Mouse (Mus musculus): ENCODE measurements around the gene Cpne6.

Cpne6 gene

DNA sequence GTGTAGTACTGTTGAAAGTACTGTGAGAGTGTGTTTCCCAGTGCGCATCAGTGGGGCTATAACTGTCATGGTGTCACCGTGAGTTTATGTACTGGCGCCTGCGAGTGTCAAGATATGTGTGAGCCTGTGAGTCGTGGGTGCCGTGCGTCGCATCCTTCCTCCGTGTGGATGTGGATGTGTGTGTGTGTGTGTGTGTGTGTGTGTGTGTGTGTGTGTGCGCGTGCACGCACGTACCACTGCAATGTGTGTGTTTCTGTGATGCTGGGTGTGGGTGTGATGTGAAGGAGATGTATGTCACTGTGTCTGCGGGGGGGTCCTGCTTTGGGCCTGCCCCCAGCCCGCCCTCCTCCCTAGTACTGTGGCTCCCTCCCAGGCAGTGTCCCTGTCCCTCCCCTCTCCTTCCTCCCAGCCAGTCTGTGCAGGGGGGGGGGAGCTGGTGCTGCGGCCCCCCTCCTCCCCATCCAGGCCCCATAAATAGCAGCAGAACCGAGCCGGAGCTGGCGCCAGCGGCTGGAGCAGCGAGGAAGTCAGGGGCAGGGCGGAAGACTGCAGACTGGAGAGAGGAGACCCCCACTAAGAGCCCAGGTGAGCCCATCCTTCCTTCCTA lies at the start of gene Cpne6:
TSS of gene Cpne6 (plus strand) at position 321 of the 607 bp plus-strand sequence.
- peak; percentile 63 to 67 for DNase-seq (ENCODE audit: low spot score in 2 of 2)

DNA sequence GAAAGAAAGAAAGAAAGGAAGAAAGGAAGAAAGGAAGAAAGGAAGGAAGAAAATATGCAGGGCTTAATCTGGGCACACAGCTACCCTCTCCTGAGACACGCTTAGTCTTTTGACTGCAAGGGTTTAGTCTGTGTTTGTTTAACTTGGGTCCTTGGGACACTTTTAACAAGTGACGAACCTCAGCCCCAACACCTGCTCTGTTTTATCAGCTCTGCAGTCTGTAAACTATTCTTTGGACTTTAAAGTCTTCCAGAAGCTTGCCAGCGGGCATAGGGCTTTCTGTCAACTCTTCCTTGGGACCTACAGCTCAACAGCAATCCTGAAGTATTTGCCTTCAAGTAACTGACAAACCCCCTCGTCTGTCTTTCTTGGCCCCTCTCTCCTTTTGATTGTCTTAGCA lies 48.5 kb upstream of the Cpne6 start:
- DNase-seq (ENCODE audit: low spot score in 2 of 2), result no peak

DNA sequence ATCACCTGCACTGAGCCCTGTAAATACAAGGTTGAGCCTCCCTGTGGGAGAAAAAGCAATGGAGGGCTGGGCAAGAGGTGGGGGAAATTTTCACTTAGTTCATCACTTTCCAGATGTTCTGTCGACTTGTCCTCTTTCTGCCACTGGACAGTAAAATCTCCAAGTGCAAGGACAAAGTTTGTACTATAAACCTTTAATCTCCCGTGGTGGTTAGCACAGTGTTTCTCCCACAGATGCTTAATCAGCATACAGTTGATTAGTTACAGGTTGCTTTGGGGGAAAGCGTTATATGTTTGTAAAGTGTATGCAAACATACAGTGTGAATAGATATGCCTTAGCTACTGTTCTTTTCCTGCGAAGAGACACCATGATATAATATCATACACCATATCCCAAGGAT lies 43.8 kb upstream of the Cpne6 start:
- DNase-seq (ENCODE audit: low spot score in 2 of 2), result no peak

DNA sequence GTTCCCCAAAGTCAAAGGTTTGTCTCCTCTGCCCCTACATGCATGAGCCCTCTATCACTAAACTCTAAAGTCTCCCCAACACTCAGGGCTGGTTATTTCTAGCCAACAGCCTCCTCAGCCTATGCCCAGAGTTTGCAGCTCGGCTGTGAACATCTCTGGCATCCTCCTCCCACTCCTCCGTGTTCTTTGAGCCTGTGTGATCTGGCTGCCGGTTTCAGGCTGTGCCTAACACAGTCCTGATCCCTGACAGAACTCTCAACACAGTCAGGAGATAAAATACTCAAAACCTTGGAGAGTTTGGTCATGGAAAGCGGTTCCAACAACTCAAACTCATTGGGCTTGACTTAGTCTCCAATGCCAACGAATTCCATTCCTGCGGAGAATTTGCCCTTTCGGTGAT lies 43.1 kb upstream of the Cpne6 start:
- DNase-seq (ENCODE audit: low spot score in 2 of 2), result no peak

- DNase-seq (ENCODE audit: low spot score in 2 of 2), result no peak
Measured at GRCm38 (mm10) chr14:55468301-55468741, 41.9 kb upstream of the Cpne6 start.

- DNase-seq (ENCODE audit: low spot score in 2 of 2), result no peak
Measured at GRCm38 (mm10) chr14:55469041-55469440, 41.2 kb upstream of the Cpne6 start.

DNA sequence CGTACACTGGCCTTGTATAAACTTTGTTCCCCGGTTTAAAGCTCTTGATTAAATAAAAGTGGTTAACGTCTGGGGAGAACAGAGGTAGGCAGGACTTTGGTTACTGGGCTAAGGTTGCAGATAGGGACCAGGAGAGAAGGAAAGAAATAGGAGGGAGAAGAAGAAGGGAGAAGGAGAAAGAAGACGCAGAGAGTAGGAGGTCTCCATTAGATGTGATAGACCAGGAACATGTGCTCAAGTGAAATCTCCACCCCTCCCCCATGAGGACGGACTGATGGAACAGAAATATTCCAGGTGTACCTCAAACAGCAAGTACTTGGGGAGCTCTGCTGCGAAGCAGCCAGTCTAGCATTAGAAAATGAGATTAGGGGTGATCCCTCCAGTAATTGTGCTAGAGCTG lies 40.4 kb upstream of the Cpne6 start:
- DNase-seq (ENCODE audit: low spot score in 2 of 2), result no peak

DNA sequence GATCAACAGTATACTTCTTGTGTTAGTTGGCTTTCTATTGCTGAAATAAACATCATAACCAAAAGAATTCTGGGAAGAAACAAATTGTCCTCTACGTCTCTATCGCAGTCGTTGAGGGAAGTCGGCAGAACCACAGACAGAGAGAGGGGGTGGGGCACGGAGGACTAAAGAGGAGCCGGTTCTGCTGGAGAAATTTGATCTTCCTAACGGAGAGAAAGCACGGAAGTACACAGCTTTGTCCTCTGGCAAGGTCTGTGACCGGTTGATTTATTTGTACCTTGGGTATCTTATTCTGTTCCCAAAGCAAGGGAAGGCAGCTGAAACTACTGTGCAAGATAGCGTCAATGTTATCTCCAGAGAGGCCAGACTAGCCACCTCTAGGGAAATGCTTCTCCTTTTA lies 39.4 kb upstream of the Cpne6 start:
- no peak for DNase-seq (ENCODE audit: low spot score in 2 of 2)

DNA sequence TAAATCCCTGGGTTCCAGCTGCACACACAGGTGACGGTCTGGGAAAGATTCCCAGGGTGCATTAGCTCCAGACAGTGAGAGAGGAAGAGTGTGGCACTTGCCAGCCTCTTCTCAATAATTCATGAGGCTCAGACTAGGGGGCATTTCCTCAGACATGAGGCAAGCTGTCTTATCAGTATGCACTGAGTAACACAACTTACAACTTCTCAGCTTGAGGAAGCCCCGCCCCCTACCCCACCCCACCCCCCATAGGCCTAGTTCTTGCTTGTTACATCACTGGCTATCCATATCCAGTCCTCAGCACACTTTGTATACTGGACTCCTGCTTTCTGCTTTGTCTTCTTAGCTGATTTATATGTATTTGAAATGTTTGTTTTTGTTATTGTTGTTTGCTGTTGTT lies 34.6 kb upstream of the Cpne6 start:
- no peak for DNase-seq (ENCODE audit: low spot score in 2 of 2)

DNA sequence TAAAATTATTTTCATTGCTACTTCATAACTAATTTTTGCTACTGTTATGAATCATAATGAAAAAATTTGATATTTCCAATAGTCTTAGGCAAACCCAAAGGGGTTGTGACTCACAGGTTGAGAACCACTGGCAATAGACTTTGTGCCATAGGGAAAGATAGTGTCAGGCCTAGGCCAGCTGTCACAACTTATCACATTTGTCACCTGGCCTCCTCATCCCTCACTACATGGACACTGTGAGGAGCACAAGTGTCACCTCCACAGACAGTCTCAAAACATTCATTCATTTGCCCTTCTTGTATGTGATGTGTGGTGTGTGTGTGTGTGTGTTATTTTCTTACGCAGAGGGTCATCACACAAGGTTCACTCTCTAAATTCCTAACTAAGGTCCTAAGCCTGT lies 32.8 kb upstream of the Cpne6 start:
- no peak for DNase-seq (ENCODE audit: low spot score in 2 of 2)

DNA sequence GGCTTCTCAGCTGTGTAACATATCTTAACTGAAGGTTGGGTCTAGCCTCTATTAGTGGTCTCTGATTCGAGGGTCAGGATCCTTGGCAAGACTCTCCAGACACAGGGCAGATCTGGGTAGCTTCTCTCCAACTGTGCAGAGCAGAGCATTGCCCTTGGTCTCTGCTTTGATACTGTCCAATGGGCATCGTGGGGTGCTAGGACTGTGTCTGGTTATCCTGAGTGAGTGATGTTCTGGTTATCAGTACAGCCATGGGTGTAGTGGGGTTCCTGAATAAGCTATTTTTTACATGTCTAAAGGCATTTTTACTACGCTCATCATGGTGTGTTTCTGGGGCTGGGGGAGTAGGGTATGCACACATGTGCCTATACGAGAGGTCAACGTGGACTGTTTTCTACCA lies 32.4 kb upstream of the Cpne6 start:
- no peak for DNase-seq (ENCODE audit: low spot score in 2 of 2)

DNA sequence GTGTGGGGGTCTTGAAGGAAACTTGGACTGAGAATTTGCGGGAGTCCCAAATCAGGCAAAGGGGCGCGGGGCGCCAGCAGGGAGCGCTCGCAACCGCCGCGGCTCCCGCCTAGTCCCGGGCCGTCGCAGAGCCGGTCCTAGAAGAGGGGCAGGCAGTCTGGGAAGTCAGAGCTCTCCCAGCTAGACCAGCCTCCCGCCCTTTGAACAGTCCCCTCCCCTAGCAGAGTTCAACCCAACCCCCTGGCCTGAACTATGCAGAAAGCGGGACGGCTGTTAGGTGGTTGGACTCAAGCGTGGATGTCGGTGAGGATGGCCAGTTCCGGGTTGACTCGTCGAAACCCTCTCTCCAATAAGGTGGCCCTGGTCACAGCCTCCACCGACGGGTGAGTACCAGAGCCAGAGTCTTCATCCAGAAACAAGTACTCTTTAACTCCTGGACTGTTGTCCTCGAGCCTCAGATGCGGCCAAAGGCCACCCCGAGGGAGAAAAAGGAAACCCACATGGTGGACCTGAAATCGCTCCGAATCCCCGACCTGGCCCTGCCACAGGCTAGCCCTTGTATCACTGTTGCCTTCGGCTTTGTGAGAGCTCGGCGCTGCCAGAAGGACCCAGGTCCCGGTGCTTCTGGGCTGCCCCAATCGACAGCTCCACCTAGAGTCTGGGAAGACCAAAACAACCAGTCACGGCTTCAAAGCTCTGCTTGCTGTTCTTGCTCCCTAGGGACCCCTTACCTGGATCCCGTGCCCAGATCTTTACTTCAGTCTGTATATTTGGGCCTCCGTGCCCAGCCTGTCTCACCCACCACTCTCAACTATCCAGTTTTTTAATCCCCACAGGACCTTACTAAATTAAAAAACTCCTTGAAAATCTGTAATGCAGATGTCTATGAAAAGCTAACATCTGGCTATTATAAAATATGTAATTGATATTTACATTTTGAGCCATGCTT lies 31.3 kb upstream of the Cpne6 start, which contains the start of gene Dhrs4:
TSS of gene Dhrs4 (plus strand) at position 108 of the 949 bp plus-strand sequence.
- DNase-seq (ENCODE audit: low spot score in 2 of 2), result peak; percentile 75 to 82

DNA sequence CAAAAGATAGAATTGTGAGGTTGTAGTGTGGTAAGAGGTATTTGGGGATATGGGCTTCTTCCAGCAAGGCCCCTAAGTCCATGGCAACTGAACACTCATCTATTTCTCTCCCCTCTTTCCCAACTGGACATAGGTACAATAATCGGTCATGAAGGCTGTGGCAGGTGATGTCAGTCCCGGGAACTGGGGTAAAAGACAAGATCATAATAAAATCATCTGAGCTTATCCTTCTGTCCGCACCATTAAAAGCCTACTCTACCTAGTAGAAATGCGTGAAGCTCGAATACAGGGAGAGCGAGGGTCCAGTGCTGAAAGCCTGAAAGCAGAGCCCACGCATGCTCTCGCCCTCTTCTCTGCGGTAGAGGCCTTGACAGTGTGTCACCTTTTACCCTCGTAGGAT lies 30.6 kb upstream of the Cpne6 start:
- DNase-seq (ENCODE audit: low spot score in 2 of 2), result no peak

DNA sequence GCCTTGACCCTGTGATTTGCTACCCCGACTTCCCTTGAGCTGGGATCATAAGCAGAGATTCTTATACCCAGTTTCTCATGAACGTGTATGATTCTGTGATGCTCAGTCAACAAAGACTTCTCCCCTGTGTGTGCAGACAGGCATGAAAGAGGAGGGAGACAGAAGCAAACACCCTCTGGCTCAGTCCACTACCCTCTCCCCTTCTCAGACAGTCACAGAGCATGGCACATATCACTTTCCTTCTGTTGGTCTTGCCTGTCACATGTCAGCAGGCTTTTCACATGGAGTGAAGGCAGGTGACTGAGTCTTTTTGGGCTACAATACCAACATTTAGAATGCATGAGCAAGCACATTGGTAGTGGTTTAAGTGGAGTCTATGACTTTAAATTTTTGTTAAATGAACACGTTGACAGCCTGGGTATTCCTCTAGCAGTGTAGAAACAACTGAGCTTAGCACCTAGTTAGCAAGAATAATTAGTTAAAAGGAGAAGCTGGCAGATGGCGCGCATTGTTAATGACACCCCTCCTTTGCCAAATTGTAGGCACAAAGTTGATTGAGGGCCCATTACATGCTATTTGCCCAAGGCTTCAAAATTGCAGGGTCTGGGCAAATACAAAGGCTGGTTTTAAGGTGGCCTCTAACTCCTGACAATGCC lies 25.7 kb upstream of the Cpne6 start:
- no peak for DNase-seq (ENCODE audit: low spot score in 2 of 2)

DNA sequence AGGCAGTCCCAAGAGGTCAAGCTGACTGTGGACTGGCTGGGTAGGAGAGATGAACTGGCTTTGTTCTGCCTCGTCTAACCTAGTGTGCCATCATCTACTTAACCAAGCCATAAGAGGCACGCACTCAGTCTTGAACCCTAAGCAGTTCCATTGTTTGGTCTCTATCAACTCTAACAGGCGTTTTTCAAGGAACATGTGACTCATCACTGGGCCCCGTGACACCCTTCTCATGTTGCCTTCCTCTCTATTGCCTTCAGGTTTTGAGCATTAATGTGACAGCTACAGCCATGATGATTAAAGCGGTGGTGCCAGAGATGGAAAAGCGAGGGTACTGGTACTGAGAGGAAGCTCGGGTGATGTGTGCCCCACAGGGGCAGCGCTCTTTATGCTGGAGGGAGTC lies 23.4 kb upstream of the Cpne6 start:
- DNase-seq (ENCODE audit: low spot score in 2 of 2), result no peak

GRCm38 (mm10) chr14:55490361-55491201 lies 19.7 kb upstream of the Cpne6 start, which contains the start of gene Carmil3:
Carmil3 (plus strand) TSS chr14:55490651.
- DNase-seq (ENCODE audit: low spot score in 2 of 2), result peak; percentile 81 to 88

DNA sequence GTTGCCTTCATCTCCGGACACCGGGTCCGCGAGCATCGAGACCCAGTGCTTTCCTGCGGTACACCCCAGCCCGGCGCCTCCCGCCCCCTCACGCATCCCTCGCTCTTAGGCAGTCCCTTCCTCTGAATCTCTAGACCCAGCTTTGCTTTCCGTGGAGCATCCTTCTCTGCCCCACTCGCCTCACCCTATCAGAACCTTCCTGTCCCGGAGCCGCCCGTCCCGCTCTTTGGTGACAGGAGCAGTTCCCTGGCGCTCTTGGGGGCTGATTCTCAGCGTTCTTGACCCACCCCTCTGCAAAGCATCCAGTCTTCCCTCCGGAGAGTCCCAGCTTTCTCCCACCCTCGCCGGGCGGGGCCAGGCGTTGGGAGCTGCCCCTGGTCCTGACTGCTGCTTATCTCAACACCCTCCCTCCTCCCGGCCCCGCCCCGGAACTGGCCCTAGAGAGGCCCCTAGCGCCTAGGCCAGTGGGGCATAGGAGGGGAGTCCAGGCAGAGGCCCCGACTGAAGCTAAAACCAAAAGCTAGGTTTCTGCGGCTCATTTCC lies 18.9 kb upstream of the Cpne6 start:
- peak; percentile 53 to 56 for DNase-seq (ENCODE audit: low spot score in 2 of 2)

GRCm38 (mm10) chr14:55492103-55492502 lies 18.1 kb upstream of the Cpne6 start:
- no peak for DNase-seq (ENCODE audit: low spot score in 2 of 2)

DNA sequence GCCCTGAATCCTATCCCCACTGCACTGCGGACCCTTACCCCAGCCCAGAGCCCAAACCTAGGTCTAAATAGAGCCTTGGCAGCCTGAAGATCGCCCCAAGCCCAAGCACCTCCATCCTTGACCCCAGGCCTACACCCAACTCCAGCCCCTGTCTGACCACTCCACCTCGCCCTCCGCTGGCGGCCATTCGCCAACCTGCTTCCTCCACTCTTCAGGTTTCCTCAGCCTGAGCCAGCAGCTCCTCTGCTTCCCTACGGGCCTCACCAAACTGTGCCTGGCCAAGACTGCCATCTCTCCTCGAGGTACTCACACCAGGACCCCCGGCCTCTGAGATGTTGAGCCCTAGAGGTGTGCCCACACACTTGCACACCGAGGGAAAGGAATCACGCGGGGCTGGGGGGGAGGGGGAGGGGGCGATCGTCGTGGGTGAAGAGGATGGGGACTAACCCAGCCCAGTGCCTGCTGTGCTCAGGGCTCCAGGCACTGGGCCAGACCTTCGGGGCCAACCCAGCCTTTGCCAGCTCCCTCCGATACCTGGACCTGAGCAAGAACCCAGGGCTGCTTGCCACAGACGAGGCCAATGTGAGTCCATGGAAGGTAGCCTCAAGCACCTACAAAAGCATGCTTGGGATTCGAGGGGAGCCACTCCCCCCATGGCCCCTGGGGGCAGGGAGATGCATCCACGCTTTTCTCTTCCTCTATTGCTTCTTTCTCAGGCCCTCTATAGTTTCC lies 14.6 kb upstream of the Cpne6 start:
- DNase-seq (ENCODE audit: low spot score in 2 of 2), result no peak

- DNase-seq (ENCODE audit: low spot score in 2 of 2), result no peak
Measured at GRCm38 (mm10) chr14:55496761-55497448, 13.3 kb upstream of the Cpne6 start.

Measured in right cerebral cortex, adult 2 months (tissue).